Mouse (Mus musculus): ENCODE measurements around the gene Lrrc71.

DNA sequence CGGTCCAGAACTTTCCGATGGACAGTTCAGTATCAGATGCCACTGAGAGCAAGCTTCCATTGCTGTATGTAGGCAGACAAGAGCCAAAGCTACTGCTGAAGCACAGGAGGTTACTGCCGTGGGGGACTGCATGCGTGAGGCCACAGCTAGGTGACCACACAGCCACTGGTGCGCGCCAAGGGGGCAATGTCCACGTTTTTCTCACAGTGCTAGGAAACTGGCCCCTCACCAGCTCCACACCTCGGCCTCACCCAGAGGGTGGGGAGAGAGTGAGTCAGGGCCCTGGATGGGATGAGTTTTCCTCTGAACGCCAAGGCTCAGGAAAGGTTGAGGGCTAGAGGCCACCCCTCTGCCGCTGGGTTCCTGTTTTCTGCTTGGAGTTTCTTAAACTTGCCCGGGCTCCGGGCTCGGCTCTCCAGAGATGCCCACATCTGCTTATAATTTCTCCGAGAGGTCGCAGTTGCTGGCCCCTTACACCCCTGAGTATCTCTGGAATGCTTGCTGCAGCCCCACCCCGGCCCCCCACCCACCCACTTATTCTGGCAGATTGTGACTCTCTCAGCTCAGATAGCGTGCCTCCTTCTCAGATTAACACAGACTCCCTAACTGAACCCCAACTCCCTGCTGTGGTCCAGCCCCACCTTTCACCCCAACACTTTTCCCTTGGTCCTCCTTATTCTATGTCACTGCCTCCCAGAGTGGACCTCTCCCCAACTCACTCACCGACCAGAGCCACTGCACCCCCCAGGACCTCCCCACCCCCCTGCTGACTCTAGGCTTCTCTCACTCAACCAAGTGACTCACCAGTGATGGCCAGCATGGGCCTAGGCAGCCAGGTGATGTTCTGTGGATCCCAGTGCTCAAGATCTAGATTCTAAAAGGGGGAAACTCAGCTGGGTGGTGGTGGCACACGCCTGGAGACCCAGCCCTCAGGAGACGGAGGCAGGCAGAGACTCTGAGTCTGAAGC is 13.3 kb upstream of the Lrrc71 start:
- no peak for TF ChIP-seq POLR2A (IDR thresholded peaks at IDR 0.05; ENCODE audit: borderline replicate concordance, extremely low read depth, low read depth, low read length)
- TF ChIP-seq CTCF (IDR thresholded peaks at IDR 0.05; ENCODE audit: insufficient read depth, low read length), result no peak

Data from lung, adult 2 months (tissue).